Mouse (Mus musculus): Measurements from ENCODE around the gene Inka1.

DNA sequence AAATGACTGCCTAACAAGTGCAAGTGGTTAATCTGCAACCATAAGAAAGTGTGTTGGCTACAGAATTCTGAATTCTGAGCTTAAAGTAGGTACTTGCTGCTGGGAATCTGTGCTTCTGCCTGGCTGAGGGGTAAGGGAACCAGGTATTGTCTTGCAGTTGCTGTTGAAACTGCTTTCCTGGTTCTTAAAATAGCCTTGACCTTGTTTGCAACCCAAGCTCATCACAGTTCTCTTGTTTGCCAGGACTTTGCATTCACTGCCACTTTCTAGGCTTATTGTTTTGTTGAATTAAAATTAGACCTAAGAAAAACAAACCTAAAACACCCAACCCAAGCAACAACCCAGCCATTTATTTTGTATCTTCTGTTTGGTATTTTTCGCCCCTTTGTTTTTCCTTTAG lies 35.1 kb upstream of the Inka1 start:
- TF ChIP-seq CTCF (IDR thresholded peaks at IDR 0.05; ENCODE audit: borderline replicate concordance, insufficient read depth, low read length) (no peak), POLR2A (IDR thresholded peaks at IDR 0.05; ENCODE audit: low read depth, low read length) (no peak)

Measured in embryonic fibroblast, embryonic 13.5 days (primary cell).